Mouse (Mus musculus) cerebellum, adult 2 months (tissue): ENCODE data around the gene Ankrd53.

ENCODE experiments used
- CTCF ChIP-seq: fragments of 200-500 bp; IDR thresholded peaks from 2 replicates; pipeline ENCODE4 v1.5.1; 2011; ENCODE audit warnings: low read depth, mild to moderate bottlenecking, control low read depth, low read length, moderate library complexity, borderline replicate concordance; ENCODE audit not compliant: insufficient read depth
- POLR2A ChIP-seq: fragments of 200-500 bp; IDR thresholded peaks from 2 replicates; pipeline ENCODE4 v1.6.1; 2011; ENCODE audit warnings: low read length, control low read depth, borderline replicate concordance; ENCODE audit not compliant: insufficient read depth

DNA sequence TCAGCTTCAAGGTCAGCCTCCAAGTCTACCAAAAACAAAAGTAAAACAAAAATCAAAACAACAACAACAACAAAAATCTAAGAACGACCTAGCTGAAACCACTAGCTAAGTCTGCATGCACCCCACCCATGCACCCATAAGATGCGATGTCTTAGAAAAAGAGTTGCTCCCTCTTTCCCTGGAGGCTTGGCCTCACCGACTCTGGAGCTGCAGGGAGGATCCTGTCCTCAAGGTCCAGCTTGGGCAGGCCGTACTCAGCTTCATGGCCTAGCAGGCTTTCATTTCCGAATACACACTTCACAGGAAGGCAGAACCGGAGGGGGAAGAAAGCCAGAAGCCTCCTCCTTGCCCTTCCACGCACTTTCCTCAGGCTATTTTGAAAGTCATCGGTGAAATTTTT lies 45.4 kb upstream of the Ankrd53 start:
- no peak for TF ChIP-seq CTCF
- TF ChIP-seq POLR2A: no peak
